Mouse (Mus musculus): ENCODE measurements around the gene Nav1.
A peak's percentile ranks its signal among the peaks of the same experiment; 100 is the strongest.

The Nav1 gene

GRCm38 (mm10) chr1:135429901-135430668, 177.0 kb downstream of the Nav1 start, which contains the start of gene Ipo9:
Gene Ipo9, minus strand, starts transcription at chr1:135430499.
- peak; percentile 95 to 97 for DNase-seq

GRCm38 (mm10) chr1:135427390-135427789, 179.7 kb downstream of the Nav1 start:
- no peak for DNase-seq

- no peak for DNase-seq
These were observed 180.4 kb downstream of the Nav1 start for GRCm38 (mm10) chr1:135426645-135427044.

- no peak for DNase-seq
These were observed 184.3 kb downstream of the Nav1 start for GRCm38 (mm10) chr1:135422772-135423171.

GRCm38 (mm10) chr1:135413996-135414395, 193.1 kb downstream of the Nav1 start:
- DNase-seq = no peak

- no peak for DNase-seq
These were observed 195.0 kb downstream of the Nav1 start for GRCm38 (mm10) chr1:135412130-135412529.

GRCm38 (mm10) chr1:135410967-135411366, 196.1 kb downstream of the Nav1 start:
- DNase-seq = peak; percentile 28 to 51

DNA sequence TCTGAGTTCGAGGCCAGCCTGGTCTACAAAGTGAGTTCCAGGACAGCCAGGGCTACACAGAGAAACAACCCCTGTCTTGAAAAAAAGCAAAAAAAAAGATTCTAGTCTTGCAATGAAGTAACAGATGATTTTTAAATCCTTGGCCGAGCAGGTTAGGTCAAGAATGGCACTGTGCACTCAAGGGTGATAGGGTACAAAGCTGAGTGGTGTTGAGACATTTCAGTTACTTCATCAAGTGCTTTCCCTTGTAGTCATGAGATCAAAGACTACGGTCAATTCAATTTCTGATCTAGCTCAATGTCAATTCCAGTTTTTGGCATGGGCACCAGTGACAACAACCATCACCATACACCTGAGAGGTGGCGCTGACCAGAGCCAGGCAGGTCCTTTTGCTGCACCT, 198.1 kb downstream of the Nav1 start:
- no peak for DNase-seq

DNA sequence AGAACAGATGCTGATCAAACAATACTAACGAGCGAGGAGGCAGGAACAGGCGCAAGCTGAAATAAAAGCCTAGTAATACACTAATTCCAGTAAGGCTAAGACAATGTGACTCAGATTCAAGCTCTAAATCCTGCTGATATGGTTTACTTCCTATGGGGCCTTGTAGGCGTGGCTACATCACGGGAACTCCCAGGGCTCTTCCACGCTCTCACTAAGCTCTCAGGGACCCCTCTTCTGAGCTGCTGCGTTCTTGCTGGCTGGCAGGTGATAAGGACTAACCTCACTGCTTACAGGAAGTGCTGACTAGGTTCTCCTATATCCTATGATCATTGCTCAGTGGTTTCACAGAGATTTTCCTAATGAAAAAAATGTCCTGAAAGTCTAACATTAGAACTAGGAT, 201.7 kb downstream of the Nav1 start:
- no peak for DNase-seq

DNA sequence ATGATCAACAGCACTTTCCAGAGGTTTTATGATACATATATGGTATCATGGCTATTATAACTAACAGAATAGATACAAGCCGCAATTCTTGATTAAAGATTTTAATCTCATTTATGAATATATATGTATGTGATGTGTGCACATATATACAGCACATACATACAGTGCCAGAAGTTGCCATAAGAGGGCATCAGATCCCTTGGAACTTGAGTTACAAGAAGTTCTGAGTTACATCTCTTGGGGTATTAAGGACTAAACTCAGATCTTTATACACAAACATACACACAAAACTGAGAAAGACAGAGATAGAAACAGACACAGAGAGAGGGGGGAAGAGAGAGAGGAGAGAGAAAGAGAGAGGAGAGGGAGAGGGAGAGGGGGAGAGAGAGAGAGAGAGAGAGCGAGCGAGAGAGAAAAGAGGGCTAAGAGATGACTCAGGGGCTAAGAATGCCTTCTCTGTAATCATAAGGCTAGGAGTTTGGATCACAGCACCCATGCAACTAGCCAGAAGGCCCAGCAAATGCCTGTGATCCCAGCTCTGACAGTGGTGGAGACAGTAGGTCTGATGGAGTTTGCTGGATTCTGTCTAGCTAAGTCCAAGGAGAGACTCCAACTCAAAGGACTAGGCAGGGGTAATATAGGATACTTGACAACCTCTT, 205.5 kb downstream of the Nav1 start:
- no peak for DNase-seq

- no peak for DNase-seq
These were observed 207.6 kb downstream of the Nav1 start for GRCm38 (mm10) chr1:135399466-135399865.

GRCm38 (mm10) chr1:135385161-135385560, 221.9 kb downstream of the Nav1 start:
- DNase-seq = no peak
